Comparison of ENCODE assay signal across 28 mouse cellular contexts in the genomic region with DNA sequence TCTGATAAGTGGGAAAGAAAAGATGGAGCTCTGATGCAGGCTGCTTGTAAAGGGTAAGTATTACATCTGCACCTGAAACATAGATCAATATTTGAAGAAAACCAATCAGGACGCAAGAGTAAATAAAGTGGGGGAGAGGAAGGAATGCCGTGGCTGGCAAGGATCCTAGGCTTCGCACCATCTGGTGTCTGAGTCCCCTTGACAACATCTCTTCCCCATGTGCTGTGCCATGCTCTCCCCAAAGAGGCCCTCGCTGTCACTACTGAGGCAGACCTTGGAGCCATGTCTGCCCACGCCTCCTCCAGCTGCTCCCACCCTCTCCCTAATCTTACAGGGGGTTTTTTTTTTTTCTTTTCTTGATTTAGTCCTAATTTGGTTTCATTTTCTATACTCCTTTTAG. TPM values are rescaled to one million over a fixed set of nuclear protein-coding genes. Genes with fewer than 3 reads are reported as not detected.
DNase-seq lines count a peak whose midpoint lies in the region; ATAC-seq lines count a peak whose summit lies in the region.
"Had no signal": no experiment of that assay in that cellular context is flagged by ENCODE, and none has a peak within 500 bp of the region (broad histone marks: within the 10 kb centered on the region; RNA-seq: fewer than 3 reads in every experiment).

No protein-coding gene starts in this region.

- H3K9me3 ChIP-seq in forebrain, embryonic 13.5 days (replicated peaks): 0 out of 2 replicates have a peak, but pooled peaks cover 3% of the 10 kb centered on the region
- H3K9me3 ChIP-seq in forebrain, embryonic 10.5 days: no peaks in the 10 kb centered on the region
- H3K9me3 ChIP-seq: embryonic facial prominence, embryonic 13.5 days; kidney, embryonic 15.5 days; midbrain, embryonic 12.5 days had no signal

- DNase-seq in forebrain, embryonic 10.5 days (ENCODE audit: extremely low spot score, low spot score): no peak
- peak; percentile 45 to 55 for DNase-seq in layer of hippocampus, adult 18-20 months (ENCODE audit: low spot score in 2 of 2)
- DNase-seq in layer of hippocampus, postnatal 10 days (ENCODE audit: low spot score in 2 of 2): no peak
- DNase-seq in brain, adult 2 months (ENCODE audit: low read depth, low spot score): peak; percentile 43
- peak; percentile 66 to 71 for DNase-seq in right cerebral cortex, postnatal 10 days (ENCODE audit: low spot score in 2 of 2)
- no peak for DNase-seq in adrenal gland, adult 8-10 months
- DNase-seq in urinary bladder, adult 18-20 months (ENCODE audit: low spot score in 2 of 2): no peak
- DNase-seq: adrenal gland, postnatal 14 days; cerebellum, postnatal 14 days; gastrocnemius, postnatal 14 days; heart, adult 11 months; kidney, postnatal 36 days; lung, embryonic 14.5 days; spleen, adult 18-20 months; thymus, postnatal 14 days had no signal

- H3K27me3 ChIP-seq in forebrain, embryonic 13.5 days: 0 out of 2 replicates have a peak, but pooled peaks cover 6% of the 10 kb centered on the region
- H3K27me3 ChIP-seq in forebrain, embryonic 10.5 days (ENCODE audit: poor library complexity, severe bottlenecking): no peaks in the 10 kb centered on the region
- H3K27me3 ChIP-seq: embryonic facial prominence, embryonic 13.5 days; kidney, embryonic 15.5 days; limb, embryonic 15.5 days had no signal

- H3K27ac ChIP-seq in forebrain, embryonic 13.5 days: 0 out of 2 replicates have a peak overlapping the region, but pooled peaks have one; percentile 3
- no peak overlapping the region for H3K27ac ChIP-seq in forebrain, embryonic 10.5 days
- H3K27ac ChIP-seq: embryonic facial prominence, embryonic 13.5 days; kidney, embryonic 15.5 days; limb, embryonic 15.5 days; liver, embryonic 14.5 days; midbrain, embryonic 12.5 days had no signal

- no peak overlapping the region for H3K9ac ChIP-seq in forebrain, embryonic 13.5 days
- H3K9ac ChIP-seq: embryonic facial prominence, embryonic 13.5 days; kidney, embryonic 15.5 days; limb, embryonic 15.5 days; liver, embryonic 14.5 days; lung, embryonic 14.5 days; midbrain, embryonic 12.5 days had no signal

- peak; percentile 77 for ATAC-seq in forebrain, embryonic 13.5 days
- ATAC-seq: hindbrain, embryonic 16.5 days; intestine, embryonic 16.5 days had no signal

- WGBS in forebrain, embryonic 13.5 days: 70% methylated on average over 5 of the region's 5 CpGs
- 94% methylated on average over 5 of the region's 5 CpGs for whole genome bisulfite sequencing in forebrain, embryonic 10.5 days

- no peak overlapping the region for H3K4me3 ChIP-seq in forebrain, embryonic 13.5 days
- no peak overlapping the region for H3K4me3 ChIP-seq in forebrain, embryonic 10.5 days
- H3K4me3 ChIP-seq: embryonic facial prominence, embryonic 13.5 days; erythroblast, embryonic 14.5 days; kidney, embryonic 15.5 days; limb, embryonic 15.5 days; midbrain, embryonic 12.5 days had no signal

- no peak overlapping the region for H3K4me2 ChIP-seq in forebrain, embryonic 13.5 days
- H3K4me2 ChIP-seq: embryonic facial prominence, embryonic 13.5 days; heart, embryonic 11.5 days; kidney, embryonic 15.5 days; limb, embryonic 15.5 days; lung, embryonic 14.5 days; midbrain, embryonic 12.5 days had no signal

- peaks cover 26% of the 10 kb centered on the region for H3K4me1 ChIP-seq in forebrain, embryonic 13.5 days
- peaks cover 29% of the 10 kb centered on the region for H3K4me1 ChIP-seq in forebrain, embryonic 10.5 days
- H3K4me1 ChIP-seq: embryonic facial prominence, embryonic 13.5 days; limb, embryonic 15.5 days had no signal

- H3K36me3 ChIP-seq in forebrain, embryonic 13.5 days (ENCODE audit: poor library complexity, severe bottlenecking): no peaks in the 10 kb centered on the region
- no peaks in the 10 kb centered on the region for H3K36me3 ChIP-seq in forebrain, embryonic 10.5 days (replicated peaks)
- H3K36me3 ChIP-seq: embryonic facial prominence, embryonic 13.5 days; kidney, embryonic 15.5 days; limb, embryonic 15.5 days; midbrain, embryonic 12.5 days had no signal

RNA-seq across cellular contexts. Expression of gene Vstm2l, which starts 39.5 kb away (rescaled TPM):
- polyA plus RNA-seq in forebrain, embryonic 13.5 days (2015; fragmentation: Nextera tagmentation; extraction: Ambion mirVana): 1.9 and 2.7 TPM in 2 replicates
- polyA plus RNA-seq in forebrain, embryonic 10.5 days (2016; fragmentation: Nextera tagmentation; extraction: Ambion mirVana): 0.10 and 0.11 TPM in 2 replicates
- 100 to 1,000 TPM; 126 to 132 TPM for total RNA-seq in layer of hippocampus, adult 18-20 months (2021)
- total RNA-seq in layer of hippocampus, postnatal 10 days (2021): 100 to 1,000 TPM; 186 to 200 TPM
- 1 to 10 TPM; 1.5 to 4.5 (median 2.4) TPM for total RNA-seq in adrenal gland, adult 8-10 months (2022)
- total RNA-seq: gastrocnemius, postnatal 14 days; hematopoietic stem cell, adult 5-6 weeks; megakaryocyte, adult 5-6 weeks had no signal
- polyA plus RNA-seq: erythroblast, embryonic 14.5 days; heart, postnatal 0 days; lung, embryonic 14.5 days had no signal

Comparison
In these comparisons a context has a peak if more than half of its experiments do, and no peak if none do; other contexts are left out.
1. DNase-seq: peak in layer of hippocampus, adult 18-20 months (2 of 2), brain, adult 2 months (single experiment) and right cerebral cortex, postnatal 10 days (2 of 2); none in forebrain, embryonic 10.5 days (single experiment), layer of hippocampus, postnatal 10 days (0 of 2), adrenal gland, adult 8-10 months (single experiment) and urinary bladder, adult 18-20 months (0 of 2).
2. RNA of gene Vstm2l, which starts 39.5 kb away (total RNA-seq): 186 to 200 TPM in layer of hippocampus, postnatal 10 days and 126 to 132 TPM in layer of hippocampus, adult 18-20 months; 1.5 to 4.5 TPM in adrenal gland, adult 8-10 months; every median in the first group is over 10 times any median in the second.